Mouse (Mus musculus) cerebellum, adult 2 months (tissue): Measurements from ENCODE around the gene Aatk. TPM values are rescaled to one million over a fixed set of nuclear protein-coding genes. Genes with fewer than 3 reads are reported as not detected.

ENCODE experiments used
- DNase-seq, 2 experiments: peaks; one replicate each; pipeline ENCODE4 v3.0.0; 2021
- H3K27ac ChIP-seq: fragments of 200-500 bp; 2 replicates; pipeline ENCODE4 v1.5.1; 2012; ENCODE audit warnings: low read length, control low read depth, inconsistent platforms; ENCODE audit not compliant: insufficient read depth
- H3K27me3 ChIP-seq: fragments of 200-500 bp; 2 replicates; pipeline ENCODE4 v1.6.1; 2012; ENCODE audit warnings: inconsistent platforms, mild to moderate bottlenecking, low read length, moderate library complexity; ENCODE audit not compliant: control insufficient read depth, insufficient read depth
- H3K4me1 ChIP-seq: fragments of 200-500 bp; 2 replicates; pipeline ENCODE4 v1.6.1; 2011; ENCODE audit warnings: low read length; ENCODE audit not compliant: control insufficient read depth, insufficient read depth
- H3K4me3 ChIP-seq: fragments of 200-500 bp; replicated peaks from 2 replicates; pipeline ENCODE3; 2011; ENCODE audit warnings: mild to moderate bottlenecking, low read depth, low read length, control low read depth; ENCODE audit not compliant: insufficient read depth
- CTCF ChIP-seq: fragments of 200-500 bp; IDR thresholded peaks from 2 replicates; pipeline ENCODE4 v1.5.1; 2011; ENCODE audit warnings: low read depth, mild to moderate bottlenecking, control low read depth, low read length, moderate library complexity, borderline replicate concordance; ENCODE audit not compliant: insufficient read depth
- POLR2A ChIP-seq: fragments of 200-500 bp; IDR thresholded peaks from 2 replicates; pipeline ENCODE4 v1.6.1; 2011; ENCODE audit warnings: low read length, control low read depth, borderline replicate concordance; ENCODE audit not compliant: insufficient read depth
- WGBS: fragments of 180-500 bp; shearing (Covaris S2); methylation state at CpG from one replicate; pipeline ENCODE4 v1.1.7; 2018; 5-methylcytosine and 5-hydroxymethylcytosine counted together
- polyA plus RNA-seq: library from polyadenylated mRNA; depleted of rRNA; stranded (reverse); fragments of >200 nt; gene quantifications from 2 replicates; pipeline ENCODE4 v1.2.3, GENCODE M21; 2012; rRNA removed

The Aatk gene
- polyA plus RNA-seq, 1 experiment: 298 TPM

GRCm38 (mm10) chr11:119961511-119961910, 85.5 kb downstream of the Aatk start:
- H3K27me3 ChIP-seq: no peaks in the 10 kb centered on the region
- H3K4me3 ChIP-seq: no peak overlapping the region
- WGBS: 61% methylated on average over 3 of the region's 3 CpGs
- DNase-seq: no peak
- peaks cover 3% of the 10 kb centered on the region; the same call in 1 of the 2 replicates for H3K4me1 ChIP-seq
- TF ChIP-seq POLR2A: no peak
- no peak for TF ChIP-seq CTCF
- H3K27ac ChIP-seq: no peak overlapping the region

GRCm38 (mm10) chr11:119960671-119961070, 86.3 kb downstream of the Aatk start:
- Histone ChIP-seq H3K4me1 (peaks cover 6% of the 10 kb centered on the region), H3K4me3 (no peak overlapping the region), H3K27ac (no peak overlapping the region), H3K27me3 (no peaks in the 10 kb centered on the region)
- TF ChIP-seq POLR2A: no peak
- TF ChIP-seq CTCF: no peak
- no peak for DNase-seq
- WGBS: 94% methylated on average over 6 of the region's 6 CpGs

GRCm38 (mm10) chr11:119959714-119960113, 87.3 kb downstream of the Aatk start:
- no peak overlapping the region for H3K27ac ChIP-seq
- 85% methylated on average over 4 of the region's 4 CpGs for WGBS
- H3K4me3 ChIP-seq: no peak overlapping the region
- no peaks in the 10 kb centered on the region for H3K27me3 ChIP-seq
- TF ChIP-seq POLR2A (no peak), CTCF (no peak)
- no peak for DNase-seq
- H3K4me1 ChIP-seq: peaks cover 14% of the 10 kb centered on the region

- WGBS: 89% methylated on average over 7 of the region's 7 CpGs
- TF ChIP-seq POLR2A: no peak
- no peak for TF ChIP-seq CTCF
- H3K4me1 ChIP-seq: peaks cover 18% of the 10 kb centered on the region
- no peak overlapping the region for H3K4me3 ChIP-seq
- DNase-seq: no peak
- H3K27ac ChIP-seq: no peak overlapping the region
- H3K27me3 ChIP-seq: no peaks in the 10 kb centered on the region
Observed at GRCm38 (mm10) chr11:119958856-119959255, 88.1 kb downstream of the Aatk start.

Other genes starting within 250 kb of the Aatk start
- gene Chmp6, start 133.7 kb downstream of the Aatk start, polyA plus RNA-seq: 41.9 and 43.9 TPM in 2 replicates
- 116 and 141 TPM in 2 replicates for gene Baiap2, start 104.4 kb downstream of the Aatk start, polyA plus RNA-seq
- 32.3 and 33.0 TPM in 2 replicates for gene Cep131, start 39.7 kb upstream of the Aatk start, polyA plus RNA-seq
- 43.5 and 44.7 TPM in 2 replicates for gene Tepsin, start 51.6 kb upstream of the Aatk start, polyA plus RNA-seq
- 43.5 and 50.7 TPM in 2 replicates for gene Ndufaf8, start 51.8 kb upstream of the Aatk start, polyA plus RNA-seq
- 72.5 and 73.2 TPM in 2 replicates for gene Slc38a10, start 104.2 kb upstream of the Aatk start, polyA plus RNA-seq
- gene Bahcc1, start 185.8 kb upstream of the Aatk start, polyA plus RNA-seq: 17.0 and 17.6 TPM in 2 replicates